Mouse (Mus musculus): ENCODE data around the gene Catspere2.

The Catspere2 gene

DNA sequence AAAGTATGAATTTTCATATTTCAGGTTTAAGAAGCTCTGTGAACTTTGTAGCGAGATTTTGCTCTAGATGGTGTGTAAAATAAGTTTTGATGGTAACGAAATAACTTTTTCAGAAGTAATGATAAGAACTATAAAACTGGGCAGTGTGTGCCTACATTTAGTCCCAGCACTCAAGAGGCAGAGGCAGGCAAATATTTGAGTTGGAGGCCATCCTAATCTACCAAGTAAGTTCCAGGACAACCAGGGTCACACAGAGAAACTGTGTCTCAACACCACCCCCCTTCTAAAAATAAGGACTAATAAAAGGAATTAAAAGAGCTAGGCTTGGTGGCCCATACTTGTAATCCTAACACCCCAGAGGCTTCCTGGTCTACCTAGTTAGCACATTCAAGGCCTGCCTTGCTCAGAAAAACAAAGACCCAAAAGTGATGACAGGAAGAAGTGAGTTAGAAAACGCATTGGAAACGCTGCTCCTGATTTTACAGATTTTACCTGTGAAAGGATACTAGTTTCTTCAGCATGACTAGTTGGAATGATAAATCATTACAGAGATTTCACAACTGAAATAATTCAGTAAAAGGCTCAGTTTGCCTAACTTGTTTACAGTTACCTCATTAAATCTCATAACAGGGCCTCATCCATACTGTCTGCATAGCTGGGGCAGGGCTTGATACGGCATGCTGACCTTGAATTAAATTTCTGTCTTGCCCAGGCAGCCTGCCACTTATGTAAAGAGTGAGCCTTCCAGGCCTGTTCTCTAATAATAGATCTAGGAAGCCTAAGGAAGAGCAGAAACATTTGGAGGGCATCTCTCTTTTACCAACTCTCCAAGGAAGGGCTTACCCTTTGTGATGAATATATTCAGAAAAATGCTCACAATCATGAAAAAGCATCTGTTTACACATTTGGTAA, 236.2 kb downstream of the Catspere2 start:
- no peak for DNase-seq (ENCODE audit: low read depth)

All from naive thymus-derived CD4-positive, alpha-beta T cell, adult 2 months (primary cell).